Mouse (Mus musculus): Measurements from ENCODE around the gene Snrnp70.
"Not testable (repeated sequence)": the region's sequence is repeated elsewhere in the genome, so short reads cannot be mapped to it uniquely, and the experiment has no call there.

The Snrnp70 gene

GRCm38 (mm10) chr7:45409497-45410163 is 14.1 kb upstream of the Snrnp70 start:
- in situ Hi-C loops (cut with MboI, MseI), result no loop called here

- in situ Hi-C loops (cut with MboI, MseI), result no loop called here
These were observed 13.4 kb upstream of the Snrnp70 start for GRCm38 (mm10) chr7:45408949-45409348.

- in situ Hi-C loops (cut with MboI, MseI), result no loop called here
These were observed 12.8 kb upstream of the Snrnp70 start for GRCm38 (mm10) chr7:45408351-45408750.

- in situ Hi-C loops (cut with MboI, MseI), result no loop called here
These were observed 12.3 kb upstream of the Snrnp70 start for GRCm38 (mm10) chr7:45407836-45408235.

GRCm38 (mm10) chr7:45406157-45407156 is 10.9 kb upstream of the Snrnp70 start:
- in situ Hi-C loops (cut with MboI, MseI), result no loop called here

- in situ Hi-C loops (cut with MboI, MseI), result no loop called here
These were observed 9.8 kb upstream of the Snrnp70 start, which contains the start of gene Kcna7 for GRCm38 (mm10) chr7:45405091-45406075. Gene Kcna7 (plus strand): TSS chr7:45405653.

- in situ Hi-C loops (cut with MboI, MseI), result no loop called here
These were observed 8.2 kb upstream of the Snrnp70 start for GRCm38 (mm10) chr7:45403532-45404261.

- in situ Hi-C loops (cut with MboI, MseI), result no loop called here
These were observed 6.1 kb upstream of the Snrnp70 start for GRCm38 (mm10) chr7:45401521-45402085.

- in situ Hi-C loops (cut with MboI, MseI), result no loop called here
These were observed 1.2 kb upstream of the Snrnp70 start for GRCm38 (mm10) chr7:45396787-45397186.

- in situ Hi-C loops (cut with MboI, MseI), result not testable (repeated sequence)
These were observed 814 bp upstream of the Snrnp70 start for GRCm38 (mm10) chr7:45396337-45396775.

- in situ Hi-C loops (cut with MboI, MseI), result no loop called here
These were observed 407 bp downstream of the Snrnp70 start for GRCm38 (mm10) chr7:45395129-45395541.

GRCm38 (mm10) chr7:45386077-45386476 is 9.5 kb downstream of the Snrnp70 start:
- in situ Hi-C loops (cut with MboI, MseI), result no loop called here

- in situ Hi-C loops (cut with MboI, MseI), result no loop called here
These were observed 19.5 kb downstream of the Snrnp70 start for GRCm38 (mm10) chr7:45376057-45376456.

GRCm38 (mm10) chr7:45374620-45375019 is 20.9 kb downstream of the Snrnp70 start:
- in situ Hi-C loops (cut with MboI, MseI), result no loop called here

GRCm38 (mm10) chr7:45372371-45372770 is 23.2 kb downstream of the Snrnp70 start:
- in situ Hi-C loops (cut with MboI, MseI), result no loop called here

GRCm38 (mm10) chr7:45370475-45371311 is 24.8 kb downstream of the Snrnp70 start, which contains the start of gene Lin7b:
Gene Lin7b (minus strand): TSS chr7:45370583.
- in situ Hi-C loops (cut with MboI, MseI), result no loop called here

GRCm38 (mm10) chr7:45369836-45370474 is 25.6 kb downstream of the Snrnp70 start:
- in situ Hi-C loops (cut with MboI, MseI), result no loop called here

GRCm38 (mm10) chr7:45369022-45369745 is 26.4 kb downstream of the Snrnp70 start:
- in situ Hi-C loops (cut with MboI, MseI), result no loop called here

Data from T-helper 2 cell (primary cell).